Mouse (Mus musculus): ENCODE results near the gene Utp6.
A peak's percentile ranks its signal among the peaks of the same experiment; 100 is the strongest.

Gene Utp6

GRCm38 (mm10) chr11:79961346-79962124 lies 655 bp downstream of the Utp6 start:
- no peak for DNase-seq

DNA sequence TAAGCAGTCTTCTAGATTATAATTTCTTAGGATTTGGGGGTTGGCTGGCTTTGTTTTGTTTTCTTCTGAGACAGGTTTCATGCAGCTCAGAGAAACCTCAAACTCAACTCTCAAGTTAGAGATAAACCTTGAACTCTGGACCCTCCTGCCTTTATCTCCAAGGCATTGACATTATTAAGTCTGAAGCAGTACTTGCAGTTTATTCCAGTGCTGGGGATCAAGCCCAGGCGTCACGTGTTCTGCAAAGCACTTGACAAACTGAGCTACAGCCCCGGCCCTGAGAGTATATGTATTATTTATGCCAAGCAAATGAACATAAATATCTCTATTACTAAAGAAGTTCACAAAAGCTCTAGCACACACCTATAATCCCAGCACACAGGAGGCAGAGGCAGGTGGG lies 14.9 kb downstream of the Utp6 start:
- DNase-seq = no peak

GRCm38 (mm10) chr11:79943601-79944000 lies 18.6 kb downstream of the Utp6 start:
- no peak for DNase-seq

- no peak for DNase-seq
Observed at GRCm38 (mm10) chr11:79943136-79943535, 19.1 kb downstream of the Utp6 start.

DNA sequence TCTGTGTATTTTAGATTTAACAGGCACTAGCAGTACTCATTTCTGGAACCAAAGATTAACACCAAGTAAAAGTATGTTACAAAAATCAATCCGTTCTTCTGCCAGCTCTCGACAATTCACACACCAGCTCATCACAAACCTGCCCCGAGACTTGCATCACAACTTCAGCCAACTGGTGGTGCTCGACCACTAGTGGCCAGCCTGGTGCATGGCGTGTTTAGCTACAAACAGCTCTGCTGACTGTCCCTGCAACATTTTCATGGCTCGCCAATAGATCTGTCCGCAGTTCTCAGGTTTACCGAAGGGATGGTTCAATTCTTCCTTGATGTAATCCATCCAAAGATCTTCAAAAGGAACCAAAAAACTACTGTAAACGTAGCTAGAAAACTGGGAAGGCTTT lies 26.4 kb downstream of the Utp6 start:
- DNase-seq = no peak

DNA sequence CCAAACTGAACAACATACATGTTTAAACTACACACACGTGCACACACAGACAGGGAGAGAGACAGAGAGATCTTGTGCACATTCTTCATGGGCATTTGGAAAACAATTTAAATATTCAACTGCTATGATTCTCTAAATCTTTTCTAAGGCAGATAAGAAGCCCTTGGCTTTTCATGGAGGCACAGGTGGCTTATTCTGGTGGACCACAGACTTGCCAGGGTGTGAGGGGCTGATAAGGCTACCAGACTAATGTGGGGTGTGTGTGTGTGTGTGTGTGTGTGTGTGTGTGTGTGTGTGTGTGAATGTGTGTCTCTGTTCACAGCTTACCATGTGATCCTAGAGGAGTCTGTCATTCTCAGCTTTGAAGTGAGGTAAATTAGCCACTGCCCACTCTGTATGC lies 39.4 kb downstream of the Utp6 start:
- no peak for DNase-seq

- DNase-seq = no peak
Observed at GRCm38 (mm10) chr11:79922157-79922556, 40.0 kb downstream of the Utp6 start.

- no peak for DNase-seq
Observed at GRCm38 (mm10) chr11:79920505-79921025, 41.6 kb downstream of the Utp6 start.

DNA sequence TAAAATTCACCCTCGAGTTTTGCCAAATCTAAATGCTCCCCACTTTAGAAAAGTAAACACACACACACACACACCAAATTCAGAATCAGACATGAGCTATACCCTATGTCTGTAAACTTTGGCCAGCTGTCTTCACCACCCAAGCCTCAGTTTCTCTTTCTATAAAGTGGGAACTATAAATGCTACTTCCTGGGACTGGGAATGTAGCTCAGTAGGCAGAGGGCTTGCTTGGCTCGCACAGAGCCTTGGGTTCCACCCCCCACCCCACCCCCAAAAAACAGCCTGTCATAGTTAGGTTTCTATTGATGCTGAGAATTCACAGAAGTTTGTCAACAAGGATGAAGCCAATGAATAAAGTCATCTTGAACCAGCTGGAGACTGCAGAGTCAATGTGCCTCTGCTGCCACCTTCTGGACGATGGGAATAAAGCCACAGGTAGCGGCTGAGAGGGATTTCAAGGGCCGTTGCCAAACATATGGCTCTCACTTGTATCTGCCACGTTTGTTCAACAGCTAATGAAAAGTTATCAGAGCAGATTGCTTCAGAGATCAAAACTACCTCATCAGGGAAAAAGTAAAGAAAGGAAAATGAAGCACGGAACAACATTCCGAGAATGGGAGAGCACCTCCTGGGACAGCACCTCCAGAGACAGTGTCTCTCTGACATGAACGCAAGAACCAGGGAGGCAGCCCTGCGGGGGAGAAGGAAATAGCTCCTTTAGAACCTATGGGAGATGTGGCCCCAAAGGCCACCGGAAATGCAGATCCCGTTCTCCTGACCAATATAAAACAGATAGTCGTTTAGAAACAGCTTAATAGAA lies 42.3 kb downstream of the Utp6 start:
- DNase-seq = peak; percentile 81

- no peak for DNase-seq
Observed at GRCm38 (mm10) chr11:79915696-79916349, 46.4 kb downstream of the Utp6 start.

GRCm38 (mm10) chr11:79908600-79909483 lies 53.3 kb downstream of the Utp6 start:
- DNase-seq = peak; percentile 95

DNA sequence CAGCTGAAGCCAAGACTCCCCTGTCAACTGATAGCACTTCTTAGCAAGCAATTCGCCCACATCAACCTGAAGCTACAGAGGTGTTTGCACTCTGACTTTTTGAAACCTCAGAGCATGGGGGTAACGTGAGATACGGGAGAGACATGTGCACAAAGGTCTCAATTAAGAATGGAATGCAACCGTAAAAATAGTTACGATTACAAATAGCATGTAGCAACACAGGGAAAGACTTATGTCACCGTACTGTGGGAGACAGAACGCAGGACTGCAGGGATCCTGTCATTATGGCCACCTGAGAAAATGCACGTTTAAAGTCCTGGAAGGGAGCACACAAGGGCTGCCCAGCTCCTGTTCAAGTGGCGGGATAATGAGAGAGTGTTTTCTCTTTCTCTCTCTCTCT lies 55.3 kb downstream of the Utp6 start:
- DNase-seq = no peak

GRCm38 (mm10) chr11:79902881-79903481 lies 59.2 kb downstream of the Utp6 start:
- DNase-seq = no peak

GRCm38 (mm10) chr11:79901146-79901545 lies 61.0 kb downstream of the Utp6 start:
- DNase-seq = no peak

- no peak for DNase-seq
Observed at GRCm38 (mm10) chr11:79892259-79892658, 69.9 kb downstream of the Utp6 start.

GRCm38 (mm10) chr11:79890822-79891221 lies 71.4 kb downstream of the Utp6 start:
- DNase-seq = no peak

GRCm38 (mm10) chr11:79886961-79887360 lies 75.2 kb downstream of the Utp6 start:
- no peak for DNase-seq

- no peak for DNase-seq
Observed at GRCm38 (mm10) chr11:79886395-79886794, 75.8 kb downstream of the Utp6 start.

GRCm38 (mm10) chr11:79885713-79886393 lies 76.3 kb downstream of the Utp6 start:
- DNase-seq = no peak

GRCm38 (mm10) chr11:79884784-79885183 lies 77.4 kb downstream of the Utp6 start:
- no peak for DNase-seq

Data from cerebellum, adult 9-11 months (tissue).